Mouse (Mus musculus) cerebellum, postnatal 36 days (tissue): Measurements from ENCODE around the gene Slit3.
A peak's percentile ranks its signal among the peaks of the same experiment; 100 is the strongest.

Source experiments
- DNase-seq, 2 experiments: peaks; one replicate each; pipeline ENCODE4 v3.0.0; 2021 to 2022; ENCODE audit warnings: mixed read lengths in 2 of 2

Slit3 gene

DNA sequence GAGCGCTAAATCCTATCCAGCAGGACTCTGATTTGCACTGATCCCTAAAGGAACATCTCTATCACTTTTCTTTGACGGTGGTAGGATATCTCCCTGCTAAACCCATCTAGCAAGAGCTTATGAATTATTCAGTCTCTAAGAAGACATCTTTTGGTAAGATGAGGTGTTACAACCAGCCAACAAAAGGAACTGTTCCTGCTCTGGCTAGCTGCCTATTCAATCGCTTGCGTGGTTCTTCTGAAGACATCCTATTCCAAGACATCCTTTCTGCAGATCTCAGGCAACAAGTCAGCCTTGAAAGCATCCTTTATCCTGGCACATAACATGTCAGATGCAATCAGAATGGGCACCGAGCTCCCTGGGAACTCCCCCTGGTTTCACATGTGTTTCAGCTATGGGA, 81.3 kb downstream of the Slit3 start:
- DNase-seq = no peak

- no peak for DNase-seq
These were observed 82.6 kb downstream of the Slit3 start for GRCm38 (mm10) chr11:35203673-35204072.

DNA sequence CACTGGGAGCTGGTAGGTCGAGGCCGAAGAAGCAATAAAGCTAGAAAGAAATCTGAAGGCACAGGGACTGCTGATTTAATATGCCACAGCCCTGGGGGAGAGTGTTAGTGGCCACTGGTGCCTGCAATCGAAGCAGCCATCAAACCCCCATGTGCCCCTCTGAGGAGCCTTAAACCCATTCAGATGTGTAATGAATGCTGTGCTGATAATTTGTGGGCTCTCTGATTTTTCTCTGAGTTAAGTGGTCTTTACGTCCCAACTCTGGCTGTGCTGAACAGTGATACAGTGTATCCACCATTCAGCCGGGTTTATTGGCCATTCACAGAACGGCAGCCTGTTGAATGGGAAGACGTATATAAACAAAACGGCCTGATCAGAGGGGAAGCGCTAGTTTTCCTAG, 83.1 kb downstream of the Slit3 start:
- no peak for DNase-seq

- no peak for DNase-seq
These were observed 90.0 kb downstream of the Slit3 start for GRCm38 (mm10) chr11:35210728-35211682.

GRCm38 (mm10) chr11:35224025-35224424, 103.0 kb downstream of the Slit3 start:
- DNase-seq = no peak

DNA sequence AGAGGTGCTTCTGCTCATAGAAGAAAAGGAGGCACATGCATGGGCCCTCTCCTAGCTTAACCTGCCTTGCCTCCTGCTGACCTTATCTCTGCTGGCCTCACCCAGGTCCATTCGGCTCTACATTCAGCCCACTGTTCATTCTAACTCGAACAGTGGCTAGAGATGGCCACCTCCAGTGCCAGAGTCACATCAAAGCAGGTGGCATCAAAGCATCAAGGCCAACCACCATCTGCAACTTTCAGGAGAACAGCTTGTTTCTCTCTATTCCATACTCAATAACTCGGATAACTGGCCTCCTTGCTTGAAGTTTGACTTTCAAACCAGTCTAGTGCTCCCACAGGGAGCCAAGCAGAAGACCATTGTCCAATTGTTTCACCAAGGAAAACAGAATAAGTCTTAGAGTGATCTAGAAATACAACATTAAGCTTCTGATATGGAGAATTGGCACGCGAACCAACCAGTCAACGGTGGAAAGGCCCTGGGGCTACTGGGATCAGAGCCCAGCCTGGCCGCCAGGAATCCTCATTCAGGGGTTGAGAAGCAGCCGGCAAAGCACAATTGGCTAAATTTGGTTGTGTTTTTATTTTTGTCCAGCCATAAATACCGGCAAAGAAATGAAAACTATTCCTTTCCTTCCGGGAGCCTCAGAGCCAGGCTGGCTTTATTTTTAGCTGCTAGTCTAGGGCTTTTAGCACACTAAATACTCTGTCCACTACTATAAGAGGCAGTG, 110.5 kb downstream of the Slit3 start:
- peak; percentile 80 to 83 for DNase-seq

- peak in 1 of 2 experiments; percentile 29 for DNase-seq
These were observed 111.3 kb downstream of the Slit3 start for GRCm38 (mm10) chr11:35232321-35232720.

DNA sequence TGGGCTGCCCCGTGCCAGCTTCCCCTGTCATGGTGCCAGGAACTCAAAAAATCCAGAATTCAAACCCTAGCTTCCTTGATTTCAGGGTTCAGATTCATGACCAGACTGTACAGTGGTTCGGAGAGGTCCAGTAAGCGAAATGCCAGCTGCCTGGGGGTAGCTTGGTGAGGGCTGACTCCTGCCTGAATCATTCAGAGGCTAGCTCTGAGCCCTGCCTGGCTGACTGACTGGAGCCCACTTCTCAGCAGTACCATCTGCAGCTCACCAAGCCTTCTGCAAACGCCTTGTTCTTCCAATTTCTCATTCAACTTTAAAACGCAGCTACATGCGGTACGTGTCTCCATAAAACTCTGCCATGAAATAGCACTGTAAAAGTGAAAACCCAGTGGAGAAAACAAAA, 120.4 kb downstream of the Slit3 start:
- peak; percentile 29 to 45 for DNase-seq

DNA sequence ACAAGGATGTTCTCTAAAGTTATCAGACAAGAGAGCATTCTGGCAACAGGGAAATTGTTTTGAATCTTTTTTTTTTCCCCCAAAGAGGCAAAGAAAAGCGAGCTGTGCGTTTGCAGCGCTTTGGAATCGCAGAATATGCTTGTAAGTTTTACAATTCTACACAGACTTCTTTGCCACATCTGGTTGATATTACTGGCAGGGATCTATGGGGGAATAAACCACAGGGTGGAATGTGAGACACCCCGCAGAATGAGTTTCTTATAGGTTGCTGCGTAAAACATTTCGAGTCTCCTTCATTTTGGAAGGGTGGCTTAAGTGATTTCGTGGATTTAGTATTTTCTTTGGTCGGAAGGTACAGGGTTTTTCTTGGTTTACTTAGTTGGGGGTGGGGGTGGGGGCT, 122.6 kb downstream of the Slit3 start:
- DNase-seq = no peak

- DNase-seq = peak; percentile 67 to 72
These were observed 123.5 kb downstream of the Slit3 start for GRCm38 (mm10) chr11:35244526-35244925.

DNA sequence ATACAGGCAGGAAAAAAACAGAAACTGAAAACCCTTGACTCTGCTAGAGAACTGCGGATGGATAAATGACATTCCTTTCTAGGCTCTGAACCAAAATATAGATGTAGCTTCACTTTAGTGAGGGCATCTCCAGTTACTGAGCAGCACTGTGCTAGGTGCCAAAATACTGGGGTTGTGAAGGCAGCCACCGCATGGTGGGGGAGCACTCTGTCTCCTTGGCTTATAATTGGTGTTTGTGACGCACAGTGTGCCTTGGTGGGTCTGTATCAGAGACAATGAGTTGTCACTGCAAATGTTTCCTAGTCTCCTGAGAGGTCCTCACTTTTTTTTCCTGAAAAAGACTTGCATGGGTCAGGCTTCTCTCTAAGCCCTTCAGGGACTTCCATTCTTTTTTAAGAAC, 125.6 kb downstream of the Slit3 start:
- DNase-seq = no peak

DNA sequence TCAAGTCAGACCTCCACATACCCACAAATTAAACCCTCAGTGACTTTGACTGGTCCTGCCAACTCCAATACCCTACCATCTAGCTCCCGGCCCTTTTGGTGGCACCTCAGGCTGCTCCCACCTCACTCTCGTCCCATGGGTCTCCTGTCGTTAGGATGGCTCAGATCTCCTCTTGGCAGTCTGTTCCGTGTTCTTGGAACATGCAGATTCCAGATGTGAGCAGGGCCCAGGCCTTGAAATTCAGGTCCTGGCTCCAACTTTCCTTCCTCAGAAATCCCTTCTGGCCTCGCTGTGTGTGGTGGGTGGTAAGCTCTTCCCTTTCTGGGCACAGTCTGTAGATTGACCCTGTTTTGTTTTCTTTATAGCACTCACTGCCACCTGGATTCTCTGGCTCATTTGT, 127.1 kb downstream of the Slit3 start:
- no peak for DNase-seq

DNA sequence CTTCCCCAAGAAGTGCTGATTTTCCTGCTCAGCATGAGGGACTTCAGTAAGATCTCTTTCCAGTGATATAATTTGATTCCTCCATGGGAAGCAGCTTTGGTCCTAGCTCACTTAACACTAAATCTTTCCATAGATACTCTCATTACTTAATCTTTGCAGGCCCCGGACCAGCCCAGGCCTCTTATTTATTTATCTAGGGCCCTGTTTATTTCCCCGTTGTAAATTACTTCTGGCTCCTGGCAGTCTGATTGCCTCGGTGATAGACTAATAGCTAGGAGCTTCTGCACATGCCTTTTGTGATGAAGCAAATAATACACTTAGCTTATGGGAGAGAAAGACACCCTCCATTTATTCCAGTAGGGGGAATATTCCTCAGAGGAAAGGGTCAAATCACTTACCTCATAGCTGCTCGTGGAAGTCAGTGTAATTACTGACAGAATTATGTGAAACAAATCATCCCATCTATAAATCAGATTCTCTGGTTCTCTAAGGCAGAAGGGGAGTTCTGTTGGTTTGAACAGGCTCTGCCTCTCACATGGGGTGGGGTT, 129.9 kb downstream of the Slit3 start:
- DNase-seq = no peak

GRCm38 (mm10) chr11:35251910-35252309, 130.9 kb downstream of the Slit3 start:
- no peak for DNase-seq

DNA sequence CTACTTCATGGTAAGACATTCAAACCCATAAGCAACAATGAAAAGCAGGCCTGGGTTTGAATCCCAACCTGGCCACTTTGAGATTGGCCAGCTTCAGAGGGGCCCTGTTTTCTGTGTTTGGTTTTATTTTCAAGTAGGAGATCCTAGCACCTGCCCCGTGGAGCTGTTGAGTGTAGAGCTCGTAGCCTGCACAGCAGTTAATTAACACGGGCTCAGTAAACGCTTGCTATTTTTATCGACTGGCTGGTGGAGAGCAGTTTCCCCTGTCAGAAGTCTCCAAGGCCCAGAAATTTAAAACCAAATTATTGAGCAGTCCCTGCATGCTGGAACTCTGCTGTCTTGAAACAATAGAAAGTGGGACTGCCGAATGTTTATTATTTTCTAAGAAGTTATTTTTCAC, 136.3 kb downstream of the Slit3 start:
- no peak for DNase-seq

DNA sequence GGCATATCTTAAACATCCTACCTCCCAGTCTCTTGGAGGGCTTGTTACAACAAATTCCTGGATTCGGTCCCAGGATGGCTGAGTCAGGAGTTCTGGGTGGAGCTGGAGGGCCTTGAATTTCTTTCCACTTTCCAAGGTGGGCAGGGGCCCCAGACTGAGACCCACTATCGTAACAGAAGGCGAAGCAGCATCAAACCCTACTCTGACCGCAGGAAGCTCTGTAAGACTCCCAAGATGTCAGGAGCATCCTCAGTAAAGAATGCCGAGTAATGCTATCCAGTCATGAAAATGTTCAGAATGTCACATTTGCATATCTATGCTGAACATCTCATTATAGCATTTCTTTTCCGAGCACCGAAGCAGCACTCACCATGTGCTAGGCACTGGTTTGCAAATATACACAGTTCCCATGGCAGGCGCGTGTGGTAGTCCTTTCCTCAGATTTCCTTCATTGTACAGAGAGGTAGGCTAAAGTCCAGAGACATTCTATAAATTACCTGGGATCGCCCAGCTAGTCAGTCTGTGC, 140.6 kb downstream of the Slit3 start:
- no peak for DNase-seq

GRCm38 (mm10) chr11:35262289-35262941, 141.4 kb downstream of the Slit3 start:
- peak; percentile 37 to 38 for DNase-seq

DNA sequence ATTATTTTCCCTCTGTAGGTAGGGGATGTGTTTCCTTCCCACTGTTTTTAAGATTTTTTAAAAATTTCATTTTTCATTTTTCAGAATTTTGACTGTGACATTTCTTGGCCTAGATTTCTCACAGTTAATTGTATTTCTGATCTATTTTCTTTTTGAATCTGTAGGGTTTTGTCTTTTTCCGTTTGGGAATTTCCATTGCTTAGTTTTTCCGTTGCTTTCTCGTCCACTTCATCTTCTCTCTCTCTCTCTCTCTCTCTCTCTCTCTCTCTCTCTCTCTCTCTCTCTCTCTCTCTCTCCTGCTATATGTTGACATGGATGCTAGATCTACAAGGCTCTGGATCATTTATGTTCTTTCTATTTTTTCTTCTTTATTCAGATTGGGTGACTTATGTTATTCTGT, 143.7 kb downstream of the Slit3 start:
- no peak for DNase-seq

DNA sequence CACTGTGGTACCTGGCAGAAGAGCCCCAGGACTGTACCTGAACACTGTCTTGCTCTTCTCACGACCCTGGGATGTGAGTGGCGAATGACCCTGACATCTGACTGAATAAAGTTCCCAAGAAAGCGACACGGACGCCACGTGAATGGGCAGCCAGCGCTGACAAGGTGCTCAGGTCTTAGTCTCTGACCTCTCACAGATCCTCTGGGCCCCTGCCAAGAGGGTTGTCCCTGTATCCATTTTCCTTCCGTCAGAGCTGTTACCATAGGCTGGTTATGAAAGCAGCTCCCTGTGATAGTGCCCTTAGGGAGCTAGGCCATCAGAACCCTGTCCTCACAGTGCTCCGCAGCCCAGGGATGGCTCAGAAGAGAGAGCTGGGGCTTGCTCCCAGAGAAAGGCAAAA, 149.4 kb downstream of the Slit3 start:
- no peak for DNase-seq

DNA sequence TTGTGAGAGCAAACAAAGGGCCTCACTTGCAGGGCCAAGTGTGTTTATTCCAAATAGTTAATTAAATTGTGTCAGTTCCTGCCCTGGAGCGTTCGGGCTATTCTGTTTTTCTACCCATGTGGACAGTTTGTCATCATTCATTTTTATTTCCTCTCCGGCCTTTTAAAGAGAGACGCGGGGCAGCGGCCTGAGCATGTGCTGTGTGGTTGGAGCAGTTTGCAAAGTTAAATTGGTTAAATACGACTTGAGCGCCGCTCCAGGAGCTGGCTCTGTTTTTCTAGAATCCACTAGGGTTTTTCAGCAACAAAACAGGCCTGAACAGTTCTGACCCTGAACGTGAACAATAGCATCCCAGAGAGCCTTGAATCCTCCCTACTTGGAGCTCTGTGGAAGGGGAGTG, 152.4 kb downstream of the Slit3 start:
- DNase-seq = no peak

DNA sequence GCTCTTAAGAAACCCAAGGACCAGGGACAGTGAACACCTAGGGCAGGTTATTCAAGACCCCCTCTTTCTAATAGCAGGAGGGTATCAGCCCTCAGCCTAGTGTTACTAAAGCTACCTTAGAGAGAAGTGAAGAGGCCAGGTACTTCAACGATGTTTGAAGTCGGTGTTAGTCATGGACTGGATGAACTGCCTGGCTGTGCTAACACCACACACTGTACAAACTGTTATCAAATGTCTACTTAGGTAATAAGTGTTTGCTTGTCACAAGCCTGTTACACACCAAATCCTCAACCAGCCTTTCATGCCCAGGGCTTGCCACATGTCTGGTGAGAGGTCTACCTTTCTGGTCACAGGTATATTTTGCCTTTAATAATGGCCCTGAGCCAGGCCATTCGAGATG, 153.0 kb downstream of the Slit3 start:
- no peak for DNase-seq

DNA sequence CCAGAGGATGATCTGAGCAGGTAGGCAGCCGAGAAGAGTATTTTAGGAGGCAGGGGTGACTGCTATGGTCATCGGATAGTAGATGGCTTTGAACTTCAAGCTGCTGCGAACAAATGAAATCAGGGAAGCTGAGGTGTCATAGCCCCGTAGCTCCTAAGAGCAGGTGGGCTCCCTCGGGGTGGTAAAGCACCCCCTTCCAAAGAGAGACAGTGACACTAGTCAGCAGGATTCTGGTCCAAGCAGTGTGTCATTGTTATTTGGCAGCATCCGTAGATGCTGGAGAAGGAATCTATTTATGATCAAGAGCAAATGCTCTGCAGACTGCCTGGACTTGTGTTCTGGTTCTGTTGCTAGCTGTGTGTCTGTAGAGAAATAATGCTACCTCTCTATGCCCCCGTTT, 154.3 kb downstream of the Slit3 start:
- peak; percentile 61 to 70 for DNase-seq

GRCm38 (mm10) chr11:35276001-35276400, 155.0 kb downstream of the Slit3 start:
- DNase-seq = no peak
